Mouse (Mus musculus) urinary bladder, postnatal 25 days (tissue): Measurements from ENCODE around the gene Lax1.
"Not testable (repeated sequence)": the region's sequence is repeated elsewhere in the genome, so short reads cannot be mapped to it uniquely, and the experiment has no call there.

ENCODE experiments used
- DNase-seq: peaks from one replicate; pipeline ENCODE4 v3.0.0; 2022; ENCODE audit warnings: low spot score

The Lax1 gene

DNA sequence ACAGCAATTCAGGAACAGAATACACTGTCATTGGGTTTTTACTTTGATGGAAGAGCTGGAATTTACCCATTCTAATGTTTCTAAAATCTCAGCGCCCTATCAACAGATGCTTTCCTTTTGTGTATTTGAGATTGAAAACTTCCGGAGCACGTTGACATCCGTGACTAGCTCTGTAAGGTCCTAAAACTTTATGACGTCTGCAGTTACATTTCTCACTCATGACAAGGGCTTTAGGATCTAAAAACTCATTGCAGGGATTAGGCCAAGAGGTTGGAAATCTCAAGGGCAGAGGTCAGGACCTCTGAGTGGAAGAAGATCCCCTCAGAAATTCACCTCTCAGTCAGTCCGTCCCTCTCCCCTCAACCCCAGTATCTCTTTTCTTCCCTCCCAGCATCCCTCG is 1.6 kb downstream of the Lax1 start:
- no peak for DNase-seq

DNA sequence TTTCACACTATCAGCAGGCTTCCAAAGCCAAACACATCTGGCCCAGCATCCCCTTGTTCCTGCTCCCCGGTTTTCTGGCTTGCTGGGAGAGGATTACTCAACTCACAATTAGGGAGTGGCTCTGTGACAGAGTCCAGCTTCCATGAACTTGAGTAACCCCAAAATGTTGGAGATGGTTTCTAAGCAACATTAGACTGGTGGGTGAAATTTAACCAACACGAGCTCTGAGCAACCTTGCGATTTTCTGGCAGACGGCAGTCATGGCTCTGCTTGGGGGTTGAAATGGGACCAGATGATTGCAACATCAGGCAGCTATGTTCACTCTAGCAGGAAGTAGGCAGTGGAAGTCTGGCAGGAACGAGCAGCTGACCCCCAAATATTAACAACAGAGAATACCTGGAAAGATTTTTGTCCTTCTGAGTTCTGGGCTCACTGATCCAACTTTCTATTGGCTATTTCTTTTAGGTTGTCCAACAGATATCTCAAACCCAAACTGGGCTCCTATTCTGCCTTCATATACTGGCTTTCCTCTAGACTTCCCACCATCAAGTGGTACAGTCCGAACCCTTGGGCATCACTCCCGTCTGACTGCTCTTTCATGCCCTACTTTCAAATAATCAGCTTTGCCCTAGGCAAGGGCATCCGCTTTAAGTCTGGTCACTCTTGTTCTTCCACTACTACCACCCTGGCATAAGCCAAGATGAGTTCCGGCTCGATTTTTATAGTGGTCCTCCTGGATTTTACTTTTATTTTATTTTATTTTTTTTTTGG is 4.0 kb downstream of the Lax1 start:
- no peak for DNase-seq

DNA sequence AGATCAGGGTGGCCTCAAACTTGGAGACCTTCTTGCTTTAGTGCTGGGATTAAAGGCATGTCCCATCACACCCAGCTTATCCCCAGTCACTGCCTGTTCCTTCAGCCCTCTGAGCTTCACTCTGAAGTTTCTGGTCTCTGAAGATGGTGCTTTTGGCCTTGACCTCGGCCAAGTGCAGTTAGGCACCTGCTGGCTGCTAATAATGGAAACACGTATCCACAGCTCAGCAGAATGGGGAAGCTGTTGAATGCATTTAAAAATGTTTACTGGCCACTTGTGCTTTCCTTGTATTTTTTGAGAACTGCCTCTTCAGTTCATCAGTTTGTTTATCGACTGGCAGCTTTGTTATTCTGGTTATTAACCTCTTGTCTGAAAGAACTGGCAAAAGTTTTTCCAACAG is 18.1 kb downstream of the Lax1 start:
- DNase-seq: no peak

DNA sequence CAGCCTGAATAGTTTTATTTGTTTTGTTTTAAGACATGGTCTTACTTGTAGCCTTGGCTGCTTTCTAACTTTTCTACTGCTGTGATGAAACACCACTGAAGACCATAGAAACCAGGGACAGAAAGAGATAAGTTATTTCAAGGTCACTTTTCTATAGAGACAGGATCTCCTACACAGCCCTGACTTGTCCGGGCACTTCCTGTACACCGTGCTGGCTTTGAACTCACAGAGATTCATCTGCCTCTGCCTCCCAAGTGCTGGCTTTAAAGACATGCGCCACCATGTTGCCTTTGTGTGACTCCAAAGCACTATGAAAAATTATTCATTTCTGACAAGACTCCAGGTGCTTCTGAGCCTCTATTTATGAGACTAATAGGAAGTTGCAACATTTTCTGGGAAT is 18.6 kb downstream of the Lax1 start:
- DNase-seq: no peak

DNA sequence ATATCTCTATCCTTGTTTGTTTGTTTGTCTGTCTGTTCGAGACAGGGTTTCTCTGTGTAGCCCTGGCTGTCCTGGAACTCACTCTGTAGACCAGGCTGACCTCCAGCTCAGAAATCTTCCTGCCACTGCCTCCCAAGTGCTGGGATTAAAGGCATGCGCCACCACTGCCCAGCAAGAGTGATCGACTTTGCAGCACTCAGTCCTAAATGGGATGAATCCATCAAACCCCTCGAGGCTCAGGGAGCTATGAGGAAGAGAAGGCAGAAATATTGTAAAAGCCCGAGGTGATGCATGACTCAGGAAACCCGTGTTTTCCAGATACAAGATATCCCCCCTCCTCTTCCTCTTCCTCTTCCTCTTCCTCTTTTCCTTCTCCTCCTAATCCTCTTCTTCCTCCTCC is 19.1 kb downstream of the Lax1 start:
- no peak for DNase-seq

DNA sequence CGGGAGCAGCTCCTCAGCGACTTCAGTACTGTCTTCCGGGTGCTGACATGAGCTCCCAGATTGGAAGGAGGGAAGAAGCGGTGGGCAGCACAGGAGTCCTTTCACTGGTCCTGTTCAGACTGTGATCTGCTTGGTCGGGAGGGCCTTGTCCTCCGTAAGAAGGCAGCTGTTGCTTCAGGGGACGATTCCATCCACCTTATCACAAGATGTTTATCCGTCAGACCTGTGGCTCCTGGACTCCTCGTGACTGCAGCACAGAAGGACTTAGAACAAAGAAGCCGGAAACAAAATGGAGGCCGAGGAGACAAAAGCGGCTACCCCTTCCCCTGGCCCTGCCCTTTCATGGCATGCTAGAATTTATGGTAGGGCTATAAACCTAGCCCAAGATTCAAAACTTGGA is 19.7 kb downstream of the Lax1 start:
- no peak for DNase-seq

DNA sequence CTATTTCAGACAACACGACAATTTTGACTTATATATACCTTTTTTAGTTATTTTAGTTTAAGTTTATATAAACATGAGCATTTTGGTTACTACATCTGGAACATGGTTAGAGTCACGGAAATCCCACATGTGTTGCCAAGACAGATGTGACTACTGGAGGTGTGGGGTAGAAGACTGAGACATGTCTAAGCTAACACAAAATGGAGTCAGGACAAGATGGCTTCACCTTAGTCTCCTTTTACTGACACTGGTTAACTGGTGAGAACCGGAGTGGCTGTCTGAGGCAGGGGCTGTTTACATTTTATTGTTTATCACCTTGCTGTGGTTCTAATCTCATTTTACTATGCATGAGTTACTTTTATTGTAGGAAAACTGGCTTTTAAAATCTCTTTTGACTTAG is 21.3 kb downstream of the Lax1 start:
- DNase-seq: no peak

DNA sequence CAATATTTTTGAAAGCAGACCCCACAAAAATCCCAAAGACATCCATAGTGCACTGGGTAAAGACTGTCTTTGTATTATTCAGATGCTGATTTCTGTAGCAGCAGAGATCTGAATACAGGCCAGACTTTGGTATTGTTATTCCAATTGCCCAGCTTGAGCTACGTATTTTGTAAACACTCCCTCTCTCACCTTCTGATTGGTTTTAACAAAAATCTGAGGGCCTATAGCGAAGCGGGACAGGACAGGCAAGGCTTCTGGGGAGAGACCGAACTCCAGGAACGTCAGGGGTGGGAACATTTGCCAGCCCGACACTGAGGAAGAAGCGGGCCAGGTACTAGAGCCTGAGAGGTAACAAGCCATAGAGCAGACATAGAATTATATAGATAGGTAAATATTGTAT is 22.2 kb downstream of the Lax1 start:
- no peak for DNase-seq

DNA sequence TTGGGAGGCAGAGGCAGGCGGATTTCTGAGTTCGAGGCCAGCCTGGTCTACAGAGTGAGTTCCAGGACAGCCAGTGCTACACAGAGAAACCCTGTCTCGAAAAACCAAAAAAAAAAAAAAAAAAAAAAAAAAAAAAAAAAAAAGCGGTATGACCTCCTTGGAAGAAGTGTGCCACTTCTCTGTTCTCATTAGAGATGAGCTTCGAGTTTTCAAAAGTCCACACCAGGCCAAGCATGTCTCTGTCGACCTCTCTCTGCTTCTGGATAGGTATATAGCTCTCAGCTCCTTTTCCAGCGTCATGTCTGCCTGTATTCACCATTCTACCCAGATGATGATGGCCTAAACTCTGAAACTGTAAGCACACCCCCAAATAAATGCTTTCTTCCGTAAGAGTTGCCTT is 24.2 kb downstream of the Lax1 start:
- not testable (repeated sequence) for DNase-seq

DNA sequence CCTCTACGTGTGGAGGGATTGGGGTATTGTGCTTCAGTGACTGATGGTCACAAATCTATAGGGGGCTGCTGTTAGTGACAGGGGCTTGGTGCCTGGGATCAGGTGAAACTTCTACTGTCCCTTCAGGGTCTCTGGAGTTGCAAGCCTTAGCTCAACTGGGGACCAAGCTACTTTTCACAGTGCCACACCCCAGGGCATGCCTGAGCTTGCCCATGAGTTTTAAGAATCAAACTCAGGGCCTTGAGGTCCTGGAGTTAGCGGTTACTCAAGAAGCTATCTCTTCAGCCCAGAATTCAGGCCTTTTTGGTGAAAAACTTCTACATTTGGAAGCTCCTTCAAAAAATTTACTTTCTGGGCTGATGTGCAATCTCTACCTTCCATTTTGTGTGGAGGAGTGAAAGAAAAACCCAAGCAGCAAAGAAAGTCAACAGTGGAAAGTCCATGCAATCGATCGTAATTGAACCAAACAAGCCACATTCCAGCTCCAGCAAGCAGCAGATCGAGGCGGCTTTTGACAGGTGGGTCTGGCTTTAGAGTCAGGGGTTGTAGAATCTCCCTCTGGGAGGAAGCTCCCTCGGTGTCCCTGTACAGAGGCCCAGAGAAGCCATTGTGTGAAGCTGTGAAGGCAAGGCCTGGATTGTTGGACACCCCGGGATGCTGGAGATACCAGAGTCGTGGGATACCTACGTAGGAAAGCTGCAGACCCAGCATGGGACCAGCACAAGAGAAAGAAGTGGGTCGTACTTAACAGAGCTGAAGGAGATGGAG is 25.5 kb downstream of the Lax1 start:
- DNase-seq: no peak

DNA sequence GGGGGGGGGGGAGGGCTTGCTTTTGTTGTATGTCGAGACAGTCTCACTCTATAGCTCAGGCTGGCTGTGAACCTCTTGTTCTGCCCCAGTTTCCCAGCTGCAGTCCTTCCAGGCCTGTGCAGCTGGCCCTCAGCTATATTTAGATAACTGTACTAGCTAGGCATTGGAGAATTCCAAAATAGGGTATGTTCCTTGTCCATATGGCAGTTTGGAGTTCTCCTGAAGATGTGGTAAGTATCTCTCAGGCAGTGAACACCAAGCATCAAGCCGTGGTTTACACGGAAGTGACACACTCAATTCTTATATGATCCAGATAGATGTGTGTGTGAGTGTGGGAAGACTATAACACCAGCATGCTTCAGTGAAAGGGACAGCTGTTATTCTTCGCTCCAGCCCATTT is 26.5 kb downstream of the Lax1 start:
- no peak for DNase-seq

DNA sequence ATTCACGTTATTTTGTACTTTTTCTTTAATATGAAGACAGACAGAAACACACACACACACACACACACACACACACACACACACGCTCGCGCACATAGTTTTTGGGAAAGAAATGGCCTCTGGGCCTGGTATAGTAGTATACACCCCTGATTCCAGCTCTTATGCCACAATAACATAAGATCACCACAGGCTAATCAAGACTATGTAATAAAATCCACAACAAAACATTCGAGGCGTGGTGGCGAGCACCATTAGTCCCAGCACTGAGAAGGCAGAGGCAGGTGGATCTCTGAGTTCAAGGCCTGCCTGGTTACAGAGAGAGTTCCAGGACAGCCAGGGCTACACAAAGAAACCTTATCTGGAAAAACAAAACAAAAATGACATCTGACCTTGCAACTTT is 27.0 kb downstream of the Lax1 start:
- no peak for DNase-seq

DNA sequence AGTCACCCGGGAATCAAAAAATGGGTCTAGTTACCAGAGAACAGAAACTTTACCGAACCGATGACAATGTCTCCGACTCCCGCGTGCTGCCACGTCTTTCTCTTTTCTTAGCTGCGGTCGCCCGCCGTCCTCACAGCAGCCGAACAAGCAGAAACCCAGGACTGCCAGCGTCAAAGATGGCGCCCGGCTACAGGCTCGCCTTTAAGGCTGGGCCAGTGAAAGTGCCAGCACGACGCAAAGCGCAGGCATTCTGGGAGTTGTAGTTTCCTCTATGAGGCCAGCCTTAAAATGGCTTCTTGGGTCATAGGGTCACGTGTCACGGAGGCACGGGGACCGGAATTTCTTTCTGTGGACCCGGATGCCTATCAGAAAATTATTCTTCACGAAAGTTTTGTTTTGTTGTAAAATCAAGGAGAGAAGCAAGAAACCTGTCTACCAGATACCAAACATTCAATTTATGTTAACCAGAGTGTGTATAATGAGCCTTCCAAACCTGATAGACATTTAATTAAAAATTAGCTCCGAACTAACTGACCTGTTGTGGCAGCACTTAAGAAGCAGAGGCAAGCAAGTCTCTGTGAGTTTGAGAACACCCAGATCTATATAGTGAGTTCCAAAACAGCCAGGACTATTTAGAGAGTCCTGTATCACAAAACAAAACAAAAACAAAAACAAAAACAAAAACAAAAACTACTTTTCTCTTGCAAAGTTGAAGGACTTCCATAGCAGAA is 28.5 kb downstream of the Lax1 start, which contains the start of gene Gm38394:
Gene Gm38394 (minus strand): TSS at position 116 of the 731 bp plus-strand sequence.
- peak; percentile 76 for DNase-seq

DNA sequence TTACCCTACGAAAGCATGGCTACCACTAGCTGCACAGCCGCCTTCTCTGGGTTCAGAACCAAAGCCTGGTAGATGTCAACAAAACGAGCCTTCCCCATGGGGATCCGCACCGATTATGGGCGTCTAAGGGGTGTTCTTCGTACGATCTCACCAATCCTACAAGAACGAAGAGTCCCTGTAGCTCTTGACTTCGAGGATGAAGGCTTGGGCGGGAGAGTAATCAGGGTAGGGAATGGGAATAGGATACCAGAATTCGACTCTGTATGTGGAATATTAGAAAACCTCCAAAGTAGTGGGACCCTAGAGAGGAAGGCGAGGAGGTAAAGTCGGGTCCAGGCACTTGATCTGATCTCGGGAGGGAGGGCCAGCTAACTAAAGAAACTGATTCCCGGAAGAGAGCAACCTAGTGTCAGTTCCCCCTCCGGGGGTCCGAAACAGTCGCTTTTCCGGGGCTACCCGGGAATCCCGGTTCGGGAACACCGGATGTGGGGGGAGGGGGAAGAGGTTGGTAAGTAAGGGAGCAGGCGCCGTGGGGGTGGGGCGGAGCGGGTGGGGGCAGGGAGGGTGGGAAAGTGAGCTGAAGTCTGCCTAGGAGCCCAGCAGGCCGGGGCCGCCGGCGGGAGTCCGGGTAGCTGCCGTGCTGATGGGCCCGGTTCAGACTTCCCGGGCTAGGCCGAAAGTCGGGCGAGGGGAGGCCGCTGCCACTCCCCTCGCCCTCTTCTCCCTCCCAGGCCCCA is 29.3 kb downstream of the Lax1 start, which contains the start of gene Zbed6:
Gene Zbed6 (minus strand): TSS at position 420 of the 737 bp plus-strand sequence.
- DNase-seq: peak; percentile 66

DNA sequence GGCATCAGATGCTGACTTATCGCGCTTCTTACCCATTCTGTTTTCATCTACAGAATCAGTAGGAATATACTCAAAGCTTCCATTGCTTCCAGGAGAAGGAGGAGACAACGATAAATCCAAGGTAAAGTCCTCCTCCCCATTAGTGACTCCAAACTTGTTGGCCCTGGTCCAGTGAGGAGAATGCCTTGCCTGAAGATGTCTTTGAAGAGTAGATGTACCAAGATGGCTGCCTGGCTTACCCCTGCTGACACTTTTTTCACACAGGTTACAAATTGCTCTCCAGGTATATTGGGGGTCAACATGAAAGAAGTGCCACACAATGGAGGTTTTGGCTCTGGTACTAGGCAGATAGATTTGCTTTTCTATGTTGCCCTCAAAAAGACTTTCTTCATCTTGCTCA is 31.0 kb downstream of the Lax1 start:
- DNase-seq: no peak

DNA sequence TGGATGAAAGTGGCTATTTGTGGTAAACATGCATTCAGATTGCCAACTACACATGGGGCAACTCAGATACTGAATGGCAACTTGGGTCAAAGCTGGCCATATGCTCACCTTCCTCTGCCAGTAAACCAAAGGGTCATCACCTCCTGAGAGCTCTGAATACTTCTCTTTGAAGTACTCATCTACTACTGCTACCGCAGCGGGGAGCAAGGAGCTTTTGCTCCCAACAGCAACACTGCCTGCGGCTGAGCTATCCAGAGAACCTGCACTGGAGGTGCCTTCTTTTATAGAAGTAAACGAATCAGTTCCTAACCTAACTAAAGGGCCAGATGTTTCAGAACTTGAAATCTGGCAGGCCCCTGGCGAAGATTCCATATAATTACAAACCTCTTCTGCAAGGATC is 33.1 kb downstream of the Lax1 start:
- no peak for DNase-seq

DNA sequence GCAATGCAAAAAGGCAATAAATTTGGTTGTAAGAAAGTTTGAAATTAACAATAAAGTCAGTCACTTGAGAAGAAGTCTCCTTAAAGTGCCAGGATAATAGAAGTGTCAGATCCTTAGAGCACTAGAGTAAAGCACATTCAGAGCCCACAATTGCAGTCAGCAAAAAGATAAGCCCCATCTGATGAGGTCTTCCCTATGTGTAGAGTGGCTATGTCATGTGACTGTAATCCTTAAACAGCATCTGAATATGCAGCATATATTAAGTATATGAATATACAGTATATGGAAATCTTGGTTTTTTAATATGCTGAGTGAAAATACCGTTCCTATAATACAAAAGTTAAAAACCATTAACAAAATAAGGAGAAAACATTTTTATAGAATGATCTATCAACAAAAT is 36.9 kb downstream of the Lax1 start:
- DNase-seq: no peak

DNA sequence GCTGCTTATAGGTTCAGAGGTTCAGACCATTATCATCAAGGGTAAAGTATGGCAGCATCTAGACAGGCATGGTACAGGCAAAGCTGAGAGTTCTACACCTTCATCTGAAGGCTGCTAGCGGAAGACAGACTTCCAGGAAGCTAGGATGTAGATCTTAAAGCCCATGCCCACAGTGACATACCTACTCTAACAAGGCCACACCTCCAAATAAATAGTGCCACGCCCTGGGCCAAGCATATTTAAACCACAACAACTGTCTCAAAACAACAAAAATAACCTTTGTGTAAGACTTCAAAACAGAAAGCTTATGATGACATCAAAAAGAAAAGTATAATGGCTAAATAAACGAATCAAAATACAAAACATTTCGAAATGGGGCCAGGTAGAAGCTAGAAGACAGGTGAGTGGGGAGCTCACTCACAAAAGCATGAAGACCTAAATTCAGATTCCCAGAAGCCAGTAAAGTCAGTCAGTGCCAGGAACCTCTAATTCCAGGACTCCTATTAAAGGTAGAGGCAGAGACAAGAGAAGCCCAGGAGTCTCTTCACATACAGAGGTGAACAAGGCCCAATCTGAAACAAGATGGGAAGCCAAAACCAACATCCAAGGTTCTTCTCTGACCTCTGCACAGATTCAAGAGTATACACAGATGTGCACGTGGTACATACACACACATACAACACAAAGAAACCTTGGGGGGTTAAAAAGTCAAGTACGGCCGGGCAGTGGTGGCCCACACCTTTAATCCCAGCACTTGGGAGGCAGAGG is 39.4 kb downstream of the Lax1 start:
- DNase-seq: no peak

DNA sequence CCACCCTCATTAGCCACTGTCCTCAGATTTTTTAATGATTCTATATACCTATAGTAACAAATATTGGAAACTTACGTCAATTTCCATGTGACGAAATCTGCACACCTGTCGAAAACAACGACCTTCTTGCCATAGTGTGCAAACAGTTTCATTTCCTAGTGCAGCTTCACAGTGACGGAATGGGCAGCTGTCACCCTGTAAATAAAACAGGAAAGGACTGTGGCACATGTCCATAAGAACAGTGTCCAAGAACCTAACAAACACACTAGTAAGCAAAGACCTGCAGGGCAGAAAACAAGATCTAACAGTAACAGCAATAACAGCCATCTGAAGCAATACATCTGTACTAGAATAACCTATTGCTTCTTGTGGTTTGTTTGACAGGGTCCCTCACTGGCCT is 44.3 kb downstream of the Lax1 start:
- DNase-seq: no peak

DNA sequence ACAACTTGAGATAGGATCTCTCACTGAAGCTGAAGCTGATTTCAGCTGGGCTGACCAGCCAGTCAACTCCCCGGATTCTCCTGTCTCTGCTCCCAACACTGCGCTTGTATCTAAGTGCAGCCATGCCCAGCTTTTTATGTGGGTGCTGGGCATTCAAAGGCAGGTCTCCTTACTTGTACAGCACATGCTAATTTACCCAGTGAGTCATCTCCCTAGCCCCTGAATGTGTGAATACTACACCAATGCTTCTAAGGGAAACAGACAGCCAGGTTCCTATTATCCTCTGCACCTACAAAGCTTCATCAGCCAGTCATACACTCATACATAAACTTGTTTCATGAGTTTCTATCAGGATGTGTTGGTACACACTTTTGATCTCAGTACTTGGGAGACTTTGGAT is 48.7 kb downstream of the Lax1 start:
- DNase-seq: no peak

DNA sequence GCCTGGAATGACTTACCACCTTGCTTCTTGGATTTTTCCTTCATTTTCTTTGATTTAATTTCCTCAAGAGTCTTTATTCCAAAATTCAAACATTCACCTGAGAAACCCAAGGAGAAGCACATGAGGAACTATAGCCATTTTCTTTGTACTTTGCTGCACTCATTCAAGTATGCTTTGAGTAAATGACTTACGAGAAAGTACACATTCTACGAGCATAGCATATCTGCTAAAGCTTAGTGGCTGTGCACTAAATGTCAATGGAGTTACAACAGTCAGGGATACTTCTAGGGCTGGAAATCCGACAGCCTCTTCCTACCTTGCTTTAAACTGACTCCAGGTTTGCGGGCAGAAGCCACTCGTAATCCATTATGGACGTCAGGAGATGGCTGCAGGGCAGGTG is 51.4 kb downstream of the Lax1 start:
- DNase-seq: no peak
